Mouse (Mus musculus): Measurements from ENCODE around the gene Pip4k2b. TPM values are rescaled to one million over a fixed set of nuclear protein-coding genes. Genes with fewer than 3 reads are reported as not detected.

Pip4k2b gene
- polyA plus RNA-seq, 1 experiment = 30.1 TPM

GRCm38 (mm10) chr11:97778918-97779317 lies 34.4 kb upstream of the Pip4k2b start:
- Histone ChIP-seq H3K4me3 (no peak overlapping the region), H3K27me3 (ENCODE audit: control insufficient read depth, insufficient read depth, insufficient read length) (no peaks in the 10 kb centered on the region), H3ac (ENCODE audit: control insufficient read depth, insufficient read length) (no peak overlapping the region), H3K36me3 (ENCODE audit: control insufficient read depth, insufficient read depth) (peaks cover 50% of the 10 kb centered on the region), H3K79me2 (ENCODE audit: control insufficient read depth, insufficient read depth) (peaks cover 38% of the 10 kb centered on the region), H3K4me2 (ENCODE audit: low read depth) (no peak overlapping the region)
- TF ChIP-seq POLR2A (IDR thresholded peaks at IDR 0.05; ENCODE audit: insufficient read length, low read depth) (no peak), MYOG (IDR thresholded peaks at IDR 0.05; ENCODE audit: control insufficient read depth in 1 of 3, insufficient read depth in 1 of 3, insufficient read length in 2 of 3, low read depth in 2 of 3) (no peak), POLR2AphosphoS2 (IDR thresholded peaks at IDR 0.05; ENCODE audit: insufficient read length, low read depth) (no peak), CEBPB (IDR thresholded peaks at IDR 0.05; ENCODE audit: insufficient read depth, poor library complexity, severe bottlenecking) (no peak), REST (IDR thresholded peaks at IDR 0.05; ENCODE audit: insufficient read depth, insufficient read length) (no peak), E2F4 (IDR thresholded peaks at IDR 0.05; ENCODE audit: insufficient read depth) (no peak)

- Histone ChIP-seq H3ac (ENCODE audit: control insufficient read depth, insufficient read length) (no peak overlapping the region), H3K79me2 (ENCODE audit: control insufficient read depth, insufficient read depth) (peaks cover 34% of the 10 kb centered on the region), H3K4me2 (ENCODE audit: low read depth) (no peak overlapping the region), H3K4me3 (no peak overlapping the region), H3K27me3 (ENCODE audit: control insufficient read depth, insufficient read depth, insufficient read length) (no peaks in the 10 kb centered on the region), H3K36me3 (ENCODE audit: control insufficient read depth, insufficient read depth) (peaks cover 50% of the 10 kb centered on the region)
- TF ChIP-seq POLR2AphosphoS2 (IDR thresholded peaks at IDR 0.05; ENCODE audit: insufficient read length, low read depth) = peak; percentile 60
- no peak for TF ChIP-seq E2F4 (IDR thresholded peaks at IDR 0.05; ENCODE audit: insufficient read depth)
These were observed 32.6 kb upstream of the Pip4k2b start for GRCm38 (mm10) chr11:97777129-97777529.

- no peak overlapping the region for H3K4me2 ChIP-seq (ENCODE audit: low read depth)
- H3K79me2 ChIP-seq (ENCODE audit: control insufficient read depth, insufficient read depth) = peaks cover 29% of the 10 kb centered on the region
- H3ac ChIP-seq (ENCODE audit: control insufficient read depth, insufficient read length) = no peak overlapping the region
- H3K4me3 ChIP-seq = no peak overlapping the region
- peaks cover 50% of the 10 kb centered on the region for H3K36me3 ChIP-seq (ENCODE audit: control insufficient read depth, insufficient read depth)
- TF ChIP-seq TCF12 (IDR thresholded peaks at IDR 0.05; ENCODE audit: insufficient read depth, poor library complexity, severe bottlenecking) (no peak), POLR2AphosphoS2 (IDR thresholded peaks at IDR 0.05; ENCODE audit: insufficient read length, low read depth) (peak; percentile 32), MYOG (IDR thresholded peaks at IDR 0.05; ENCODE audit: control insufficient read depth in 1 of 3, insufficient read depth in 1 of 3, insufficient read length in 2 of 3, low read depth in 2 of 3) (no peak)
- no peaks in the 10 kb centered on the region for H3K27me3 ChIP-seq (ENCODE audit: control insufficient read depth, insufficient read depth, insufficient read length)
These were observed 32.1 kb upstream of the Pip4k2b start for GRCm38 (mm10) chr11:97776497-97777128.

DNA sequence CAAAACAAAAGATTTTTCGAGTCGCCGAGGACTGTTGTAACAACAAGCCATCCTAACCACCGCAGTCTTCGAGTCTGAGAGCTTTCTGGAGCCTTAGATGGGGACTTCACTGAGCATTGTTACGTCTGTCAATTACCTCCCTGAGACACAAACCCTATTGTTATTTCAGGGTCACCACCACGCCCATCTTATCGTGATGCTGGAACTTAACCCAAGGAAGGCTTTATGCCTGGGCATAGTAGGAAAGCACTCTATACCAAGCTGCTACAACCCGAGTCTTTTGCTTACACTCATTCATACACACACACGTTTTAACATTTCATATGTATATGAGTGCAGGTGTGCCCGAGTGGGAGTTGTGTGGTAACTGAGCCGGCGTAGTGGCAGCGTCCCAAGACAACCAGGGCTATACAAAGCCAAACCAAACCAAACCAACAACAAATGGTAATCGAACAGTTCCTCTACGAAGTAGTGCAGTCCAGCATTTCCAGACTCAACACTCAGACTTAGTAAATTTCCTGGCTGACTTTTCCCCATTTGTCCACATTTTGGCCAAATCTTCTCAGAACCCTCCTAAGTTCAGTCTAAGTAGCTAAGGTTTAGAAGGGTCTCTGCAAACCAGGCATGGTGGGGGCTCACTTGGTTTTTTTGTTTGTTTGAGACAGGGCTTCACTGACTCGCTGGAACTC lies 31.4 kb upstream of the Pip4k2b start, which contains the start of gene 1700001P01Rik:
TSS of gene 1700001P01Rik (minus strand) at position 111 of the 689 bp plus-strand sequence.
- Histone ChIP-seq H3K79me2 (ENCODE audit: control insufficient read depth, insufficient read depth) (peaks cover 22% of the 10 kb centered on the region), H3K27me3 (ENCODE audit: control insufficient read depth, insufficient read depth, insufficient read length) (no peaks in the 10 kb centered on the region), H3ac (ENCODE audit: control insufficient read depth, insufficient read length) (no peak within 1 kb of the TSS), H3K36me3 (ENCODE audit: control insufficient read depth, insufficient read depth) (peaks cover 44% of the 10 kb centered on the region), H3K4me3 (no peak within 1 kb of the TSS), H3K4me2 (ENCODE audit: low read depth) (no peak within 1 kb of the TSS)
- TF ChIP-seq POLR2AphosphoS2 (IDR thresholded peaks at IDR 0.05; ENCODE audit: insufficient read length, low read depth) (peak; percentile 56), E2F4 (IDR thresholded peaks at IDR 0.05; ENCODE audit: insufficient read depth) (no peak), POLR2A (IDR thresholded peaks at IDR 0.05; ENCODE audit: insufficient read length, low read depth) (peak; percentile 2), MYOG (IDR thresholded peaks at IDR 0.05; ENCODE audit: control insufficient read depth in 1 of 3, insufficient read depth in 1 of 3, insufficient read length in 2 of 3, low read depth in 2 of 3) (no peak), MAX (IDR thresholded peaks at IDR 0.05; ENCODE audit: low read depth) (no peak)

DNA sequence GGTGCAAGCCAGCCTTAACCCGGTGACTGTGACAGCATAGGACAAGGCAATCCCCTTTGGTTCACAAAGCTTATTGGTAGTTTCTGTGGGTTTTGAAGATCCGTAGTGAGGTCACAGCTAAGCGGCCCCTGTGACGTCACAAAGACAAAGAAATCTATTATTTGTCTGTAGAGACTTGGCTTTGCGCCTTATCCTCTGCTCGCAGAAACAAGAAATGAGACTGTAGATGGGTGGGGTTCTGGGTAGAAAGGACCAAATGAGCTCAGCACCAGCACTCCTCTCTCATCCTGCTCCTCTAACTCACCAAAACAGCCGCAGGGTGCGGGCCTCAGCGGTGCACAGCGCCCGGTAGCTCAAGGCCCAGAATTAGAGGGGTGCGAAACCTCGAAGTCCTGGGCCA lies 30.7 kb upstream of the Pip4k2b start:
- TF ChIP-seq USF1 (IDR thresholded peaks at IDR 0.05; ENCODE audit: low read depth) (no peak), MYOG (IDR thresholded peaks at IDR 0.05; ENCODE audit: control insufficient read depth in 1 of 3, insufficient read depth in 1 of 3, insufficient read length in 2 of 3, low read depth in 2 of 3) (no peak), MAX (IDR thresholded peaks at IDR 0.05; ENCODE audit: low read depth) (no peak), MYOD1 (IDR thresholded peaks at IDR 0.05; ENCODE audit: control insufficient read depth in 1 of 3, insufficient read length in 2 of 3, low read depth in 2 of 3) (no peak), TCF3 (IDR thresholded peaks at IDR 0.05; ENCODE audit: insufficient read length, low read depth) (no peak), REST (IDR thresholded peaks at IDR 0.05; ENCODE audit: insufficient read depth, insufficient read length) (no peak), TCF12 (IDR thresholded peaks at IDR 0.05; ENCODE audit: insufficient read depth, poor library complexity, severe bottlenecking) (no peak), POLR2AphosphoS2 (IDR thresholded peaks at IDR 0.05; ENCODE audit: insufficient read length, low read depth) (no peak), CEBPB (IDR thresholded peaks at IDR 0.05; ENCODE audit: insufficient read depth, poor library complexity, severe bottlenecking) (no peak)

More for the DNA sequence above, 30.7 kb upstream of the Pip4k2b start:
- H3K4me2 ChIP-seq (ENCODE audit: low read depth) = no peak overlapping the region
- H3K79me2 ChIP-seq (ENCODE audit: control insufficient read depth, insufficient read depth) = peaks cover 15% of the 10 kb centered on the region
- H3K4me3 ChIP-seq = no peak overlapping the region
- no peak overlapping the region for H3ac ChIP-seq (ENCODE audit: control insufficient read depth, insufficient read length)
- no peaks in the 10 kb centered on the region for H3K27me3 ChIP-seq (ENCODE audit: control insufficient read depth, insufficient read depth, insufficient read length)
- peaks cover 37% of the 10 kb centered on the region for H3K36me3 ChIP-seq (ENCODE audit: control insufficient read depth, insufficient read depth)

Data from myocyte (in vitro differentiated cells).